Mouse (Mus musculus): ENCODE data around the gene Nrxn3.

GRCm38 (mm10) chr12:89613670-89614069, 891.0 kb downstream of the Nrxn3 start:
- TF ChIP-seq CTCF (IDR thresholded peaks at IDR 0.05; ENCODE audit: low read depth, low read length) = no peak
- no peak for TF ChIP-seq POLR2A (IDR thresholded peaks at IDR 0.05; ENCODE audit: borderline replicate concordance, low read depth, low read length)
